Mouse (Mus musculus) liver, adult 2 months (tissue): ENCODE measurements around the gene Atp6v1e2.

Source experiments
- CTCF ChIP-seq: fragments of 200-500 bp; IDR thresholded peaks from 2 replicates; pipeline ENCODE4 v1.5.1; 2011; ENCODE audit warnings: low read depth, low read length, control low read depth
- POLR2A ChIP-seq: fragments of 200-500 bp; IDR thresholded peaks from 2 replicates; pipeline ENCODE4 v1.6.1; 2011; ENCODE audit warnings: low read length, control low read depth; ENCODE audit not compliant: insufficient read depth; ENCODE audit errors: extremely low read depth

DNA sequence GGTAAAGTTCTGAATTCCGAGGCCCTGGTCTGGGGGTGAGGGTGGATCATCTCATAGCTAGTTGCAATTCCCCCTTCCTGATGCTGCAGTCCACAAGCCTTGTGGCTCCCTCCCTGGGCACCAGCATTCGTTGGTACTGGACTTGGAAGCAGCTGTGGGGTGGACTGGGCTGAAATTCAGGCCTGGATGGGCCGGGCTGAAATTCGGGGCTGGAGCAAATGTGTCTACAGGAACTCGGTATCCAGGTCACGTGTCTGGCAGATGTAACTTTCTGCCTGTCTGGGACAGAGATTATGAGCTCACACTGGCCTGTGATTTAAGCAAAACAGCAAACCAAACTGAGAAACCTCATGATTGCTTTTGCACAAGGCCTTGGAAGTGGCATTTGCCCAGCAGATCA, 1.1 kb upstream of the Atp6v1e2 start:
- TF ChIP-seq POLR2A, result no peak
- TF ChIP-seq CTCF, result no peak
